Mouse (Mus musculus) CD8-positive naive resting alpha-beta T cell, adult 2 months (primary cell): Measurements from ENCODE around the gene Nme7.

ENCODE experiments used
- DNase-seq, 2 experiments: peaks; one replicate each; pipeline ENCODE4 v3.0.0; 2022; ENCODE audit warnings: low read depth in 2 of 2, low spot score in 2 of 2

Gene Nme7

GRCm38 (mm10) chr1:164303821-164304220, at the start of gene Nme7:
Gene Nme7 (plus strand): TSS chr1:164304121.
- no peak for DNase-seq

DNA sequence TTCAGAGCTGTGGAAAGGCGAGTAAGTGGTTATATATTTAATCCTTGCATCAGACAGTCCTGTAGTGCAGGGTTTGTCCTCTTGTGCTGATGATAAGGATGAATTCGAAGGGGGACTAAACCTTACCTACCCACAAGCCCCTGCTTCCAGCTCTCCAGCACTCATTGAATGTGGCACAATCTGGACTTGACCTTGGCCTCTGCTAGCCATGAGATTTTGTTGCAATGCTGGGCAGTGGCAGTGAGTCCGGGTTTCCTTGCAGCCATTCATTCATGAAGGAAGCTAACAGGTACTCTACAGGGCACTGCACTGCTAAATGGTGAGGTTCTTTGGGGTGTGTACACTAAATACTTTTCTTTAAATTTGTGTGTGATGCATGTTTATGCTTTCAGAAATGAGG, 49.1 kb upstream of the Nme7 start:
- no peak for DNase-seq

DNA sequence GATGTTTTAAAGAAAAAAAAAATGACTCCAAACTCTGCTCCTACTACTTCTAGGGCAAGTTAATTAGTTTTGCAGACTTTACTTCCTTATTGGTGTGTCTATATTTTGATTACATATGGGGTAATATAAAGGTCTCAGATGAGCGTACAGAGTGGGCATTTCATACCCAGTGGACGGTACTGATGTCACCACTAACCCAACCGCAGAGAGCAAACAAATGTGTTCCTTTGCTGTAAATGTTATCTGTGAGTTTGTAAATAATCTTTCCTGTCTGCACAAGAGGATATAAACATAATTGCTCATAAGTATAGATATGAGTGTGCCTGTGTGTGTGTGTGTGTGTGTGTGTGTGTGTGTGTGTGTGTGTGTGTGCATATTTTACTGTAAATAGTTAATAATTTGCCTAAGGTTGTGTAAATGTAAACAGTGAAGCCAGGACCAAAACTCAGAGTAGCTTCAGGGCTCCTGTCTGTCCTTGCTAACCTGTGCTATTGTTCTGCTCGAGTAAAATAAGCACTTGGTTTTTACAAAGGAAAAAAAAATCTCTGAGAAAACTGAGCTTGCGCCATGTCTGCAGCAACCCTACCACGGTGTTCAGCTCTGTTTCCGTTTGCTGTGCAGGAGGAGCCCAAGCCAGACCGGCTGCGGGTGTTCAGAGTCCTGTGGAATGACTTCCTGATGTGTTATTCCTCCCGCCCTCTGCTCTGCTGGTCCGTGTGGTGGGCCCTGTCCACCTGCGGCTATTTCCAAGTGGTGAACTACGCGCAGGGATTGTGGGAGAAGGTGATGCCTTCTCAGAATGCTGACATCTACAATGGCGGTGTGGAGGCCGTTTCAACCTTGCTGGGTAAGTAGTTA, 43.5 kb upstream of the Nme7 start:
- no peak for DNase-seq

DNA sequence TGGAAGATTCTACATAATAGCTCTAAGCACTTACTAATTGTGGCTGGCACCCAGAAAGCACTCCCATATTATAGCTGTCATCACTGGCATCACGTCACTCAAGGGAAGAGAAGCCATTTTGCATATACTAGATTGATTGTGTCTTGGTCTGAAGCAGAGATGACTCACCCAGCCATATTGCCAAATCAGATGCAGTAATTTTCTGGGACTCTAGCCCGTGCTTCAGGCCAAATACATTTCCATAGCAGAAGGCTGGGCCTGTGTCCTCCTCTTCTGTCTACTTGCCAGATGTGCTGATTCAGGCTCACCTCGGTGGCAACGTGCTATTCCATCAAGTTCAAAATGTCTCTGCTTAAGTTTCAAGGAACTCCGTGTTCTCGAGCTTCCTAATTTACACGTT, 42.4 kb upstream of the Nme7 start:
- DNase-seq: no peak

DNA sequence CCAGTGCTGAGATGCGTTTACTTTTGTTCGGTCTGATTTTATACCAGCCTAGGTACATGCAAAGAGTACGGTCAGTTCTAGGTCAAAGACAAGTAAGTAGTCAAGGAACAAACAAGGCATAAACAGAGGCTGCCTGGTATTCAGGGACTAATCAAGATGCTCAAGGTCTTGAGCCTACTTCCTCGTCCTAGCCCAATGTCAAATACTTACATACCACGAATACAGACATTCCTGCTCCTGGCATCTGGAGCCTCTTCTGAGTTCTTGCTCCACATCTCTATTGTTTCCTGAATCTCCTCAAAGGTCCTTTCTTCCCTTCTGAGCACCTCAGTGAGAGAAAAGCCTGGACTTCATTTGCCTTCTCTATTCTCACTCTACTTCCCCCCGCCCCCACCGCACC, 33.0 kb upstream of the Nme7 start:
- DNase-seq: no peak

DNA sequence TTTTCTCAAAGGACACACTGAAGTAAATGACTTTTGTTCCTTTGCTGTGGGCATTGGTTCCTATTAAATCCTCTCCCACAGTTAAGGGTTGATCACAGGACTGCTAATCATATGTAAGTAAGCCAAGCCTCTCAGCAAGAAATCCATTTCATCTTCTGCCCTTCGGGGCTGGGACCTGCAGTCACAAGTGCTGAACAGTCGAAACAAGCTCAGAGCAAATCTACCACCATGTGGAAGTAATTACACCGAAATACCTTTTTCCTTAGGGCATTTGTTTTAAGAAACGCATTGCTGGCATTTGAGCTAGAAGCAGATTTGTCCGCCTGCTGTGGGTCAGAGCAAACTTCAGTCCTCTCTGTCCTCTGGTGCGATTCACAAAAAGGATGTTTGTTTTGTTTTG, 30.3 kb upstream of the Nme7 start:
- DNase-seq: no peak

DNA sequence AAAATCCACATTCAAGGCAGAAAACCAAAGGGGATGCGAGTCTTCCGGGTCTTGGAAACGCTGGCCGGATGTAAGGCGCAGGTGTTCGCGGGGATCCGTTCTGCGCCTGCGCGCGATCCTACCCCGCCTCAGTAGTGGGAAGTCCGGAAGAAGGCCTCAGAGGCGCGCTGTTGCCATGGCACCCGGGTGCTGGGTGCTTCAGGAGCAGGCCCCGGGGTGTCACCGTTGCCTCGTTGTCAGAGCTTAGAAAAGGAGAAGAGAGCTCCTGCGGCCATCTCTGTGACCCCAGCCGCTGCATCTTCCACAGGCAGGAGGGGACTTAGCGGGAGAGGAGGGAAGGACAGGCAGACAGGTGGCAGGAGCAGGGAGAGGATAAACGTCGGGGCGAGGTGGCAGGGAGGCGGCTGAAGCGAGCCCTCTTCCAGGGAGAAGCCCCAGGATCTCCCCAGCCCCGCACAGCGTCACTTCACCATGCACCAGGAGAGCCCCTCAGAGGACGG, 28.4 kb upstream of the Nme7 start, which contains the start of gene Ccdc181:
Ccdc181 (plus strand) TSS at position 131 of the 500 bp plus-strand sequence.
- DNase-seq: peak; percentile 92 to 94

GRCm38 (mm10) chr1:164276552-164276951, 27.4 kb upstream of the Nme7 start:
- DNase-seq: no peak

- DNase-seq: no peak
These were observed 24.6 kb upstream of the Nme7 start for GRCm38 (mm10) chr1:164279332-164279731.

DNA sequence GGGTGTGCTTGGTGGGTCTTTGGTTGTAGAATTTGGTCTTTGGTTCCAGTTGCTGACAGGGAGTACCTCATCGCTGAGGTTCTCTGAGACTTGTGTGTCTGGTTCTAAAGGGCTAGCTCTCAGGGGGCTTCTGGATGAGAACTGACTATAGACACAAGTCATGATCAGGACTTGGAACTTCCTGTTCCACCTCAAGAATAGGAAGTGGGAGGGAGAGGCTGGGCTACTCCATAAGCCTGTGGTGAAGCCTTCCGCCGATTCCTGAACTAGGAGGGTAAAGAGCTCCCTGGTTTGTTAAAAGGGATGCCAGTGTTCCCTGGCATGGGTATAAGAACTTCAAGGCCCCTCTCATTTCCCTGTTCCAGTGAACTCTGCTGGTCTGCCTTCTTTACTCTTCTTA, 19.9 kb upstream of the Nme7 start:
- no peak for DNase-seq

DNA sequence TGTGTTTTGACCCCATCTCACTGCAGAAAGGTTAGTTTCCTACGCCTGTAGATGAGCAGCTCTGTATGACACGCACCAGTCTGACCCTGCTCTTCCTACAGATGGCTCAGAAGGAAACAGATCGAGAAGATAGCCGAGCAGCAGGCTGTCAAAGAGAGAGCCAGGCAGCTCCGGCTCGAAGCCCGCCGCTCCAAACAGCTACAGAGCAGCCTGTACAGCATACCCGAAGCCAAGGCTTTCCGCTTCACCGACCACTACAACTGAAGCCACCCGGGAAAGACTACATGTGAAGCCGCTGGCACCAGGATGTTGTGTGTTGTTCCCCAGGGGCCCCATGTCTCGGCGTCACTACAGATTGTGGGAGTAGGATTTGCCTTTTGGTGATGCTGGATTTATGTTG, 16.5 kb upstream of the Nme7 start:
- DNase-seq: no peak

GRCm38 (mm10) chr1:164292040-164292439, 11.9 kb upstream of the Nme7 start:
- DNase-seq: no peak

DNA sequence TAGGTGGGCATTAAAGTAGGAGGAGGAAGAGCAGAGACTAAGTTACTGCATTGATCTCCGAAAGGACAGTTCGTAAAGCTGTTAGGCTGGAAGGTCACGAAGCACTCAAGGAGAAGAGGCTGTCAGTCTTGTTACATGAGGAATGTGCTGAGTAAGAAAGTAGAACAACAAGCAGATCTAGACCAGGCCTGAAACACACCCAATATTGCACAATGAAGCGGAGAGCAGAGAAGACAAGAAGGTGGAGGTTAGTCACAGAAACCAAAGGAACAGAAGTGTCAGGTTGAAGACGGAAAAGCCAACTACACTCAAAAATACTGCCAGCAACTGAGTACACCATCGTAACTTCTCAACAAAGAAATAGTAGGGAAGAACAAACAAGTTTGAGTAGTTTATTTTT, 9.8 kb upstream of the Nme7 start:
- DNase-seq: no peak

- DNase-seq: no peak
These were observed 7.4 kb upstream of the Nme7 start for GRCm38 (mm10) chr1:164296473-164296872.

GRCm38 (mm10) chr1:164301949-164302348, 2.0 kb upstream of the Nme7 start:
- no peak for DNase-seq

DNA sequence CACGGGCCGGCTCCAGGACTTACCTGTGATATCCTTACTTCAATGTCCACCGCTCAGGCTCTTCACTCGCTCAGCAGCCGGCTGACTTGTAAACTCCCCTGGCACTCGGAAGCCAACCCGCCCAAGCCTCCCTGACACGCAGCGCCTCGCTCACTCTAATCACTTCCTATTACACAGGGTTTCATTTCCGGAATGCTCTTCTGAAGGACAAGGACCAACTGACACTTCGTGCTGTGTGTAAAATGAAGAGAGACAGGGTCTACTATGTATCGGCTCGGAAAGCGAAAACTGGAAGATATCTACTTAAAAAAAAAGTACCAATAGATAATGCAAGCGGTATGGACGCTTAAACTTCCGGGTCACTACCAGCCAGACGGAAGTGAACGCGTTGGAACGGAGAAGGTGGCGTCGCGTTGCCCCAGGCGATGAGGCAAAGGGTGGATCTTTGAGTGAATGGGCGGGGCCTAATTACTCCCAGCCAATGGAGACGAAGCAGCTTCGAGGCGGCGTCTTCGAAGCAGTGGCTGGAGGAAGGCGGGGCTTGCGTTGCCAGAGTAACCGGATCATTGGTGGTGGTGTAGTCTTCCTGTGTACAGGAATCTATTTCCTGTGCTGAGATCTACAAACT, 3.3 kb downstream of the Nme7 start, which contains the start of gene Blzf1:
Blzf1 (minus strand) TSS at position 366 of the 628 bp plus-strand sequence.
- peak; percentile 94 to 97 for DNase-seq

GRCm38 (mm10) chr1:164307922-164308321, 4.0 kb downstream of the Nme7 start:
- peak in 1 of 2 experiments; percentile 3 for DNase-seq

- no peak for DNase-seq
These were observed 10.2 kb downstream of the Nme7 start for GRCm38 (mm10) chr1:164314085-164314484.

DNA sequence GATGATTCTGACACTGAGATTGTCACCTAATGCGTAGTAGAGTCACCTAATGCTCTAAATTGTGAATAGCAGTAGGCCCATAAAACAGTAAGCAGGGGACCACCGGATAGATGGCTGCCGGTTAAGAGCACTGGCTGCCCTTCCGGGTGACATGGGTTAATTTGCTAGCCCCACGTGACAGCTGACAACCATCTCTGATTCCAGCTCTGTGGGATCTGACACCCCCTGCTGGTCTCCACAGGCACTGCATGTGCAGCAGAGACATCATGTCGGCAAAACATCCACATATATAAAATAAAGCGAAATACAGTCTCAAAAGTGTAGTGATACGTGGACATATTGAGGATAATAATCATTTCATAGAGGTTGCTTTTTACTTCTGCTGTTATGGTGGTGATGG, 11.3 kb downstream of the Nme7 start:
- peak; percentile 25 to 57 for DNase-seq

GRCm38 (mm10) chr1:164316697-164317096, 12.8 kb downstream of the Nme7 start:
- peak; percentile 45 to 64 for DNase-seq

GRCm38 (mm10) chr1:164317261-164317660, 13.3 kb downstream of the Nme7 start:
- no peak for DNase-seq

DNA sequence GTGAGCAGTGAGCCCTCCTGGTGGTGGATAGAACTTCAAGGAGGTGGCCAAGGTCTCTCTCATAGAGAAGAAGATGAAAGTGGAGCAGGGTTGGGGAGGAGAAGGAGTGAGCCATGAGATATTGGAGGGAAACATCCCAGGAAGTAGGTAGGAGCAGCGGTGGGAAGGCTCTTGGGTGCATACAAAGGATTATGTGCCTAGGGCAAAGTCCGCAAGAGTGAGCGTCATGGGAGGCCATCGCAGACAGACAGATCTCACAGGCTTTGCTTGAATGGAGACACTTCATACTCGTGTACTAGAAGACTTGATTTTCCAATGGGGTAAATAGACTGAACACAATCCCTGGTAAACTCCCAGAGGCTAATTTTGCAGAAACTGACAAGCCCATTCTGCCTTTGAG, 14.6 kb downstream of the Nme7 start:
- DNase-seq: no peak
